Mouse (Mus musculus) heart, embryonic 12.5 days (tissue): ENCODE measurements around the gene Unc13b. TPM values are rescaled to one million over a fixed set of nuclear protein-coding genes. Genes with fewer than 3 reads are reported as not detected.

Experiments used
- ATAC-seq: fragments of 200-750 bp; cut with Nextera tagmentation; 2 replicates; pipeline ENCODE4 v1.8.0; 2017; ENCODE audit warnings: moderate TSS enrichment, moderate library complexity; ENCODE audit not compliant: insufficient number of reproducible peaks, low FRiP score
- H3K27ac ChIP-seq: fragments of 300-500 bp; sonication (generic); 2 replicates; pipeline ENCODE4 v1.5.1; 2016; ENCODE audit warnings: mild to moderate bottlenecking, moderate library complexity; ENCODE audit not compliant: poor library complexity, severe bottlenecking
- H3K27me3 ChIP-seq: fragments of 300-500 bp; sonication (generic); replicated peaks from 2 replicates; pipeline ENCODE4 v1.6.1; 2016; ENCODE audit warnings: mild to moderate bottlenecking, moderate library complexity
- H3K36me3 ChIP-seq: fragments of 300-500 bp; sonication (generic); 2 replicates; pipeline ENCODE4 v1.6.1; 2016; ENCODE audit warnings: mild to moderate bottlenecking, moderate library complexity
- H3K4me1 ChIP-seq: fragments of 300-500 bp; sonication (generic); replicated peaks from 2 replicates; pipeline ENCODE4 v1.6.1; 2016; ENCODE audit warnings: mild to moderate bottlenecking
- H3K4me2 ChIP-seq: fragments of 300-500 bp; sonication (generic); 2 replicates; pipeline ENCODE4 v1.6.1; 2016; ENCODE audit warnings: mild to moderate bottlenecking, moderate library complexity
- H3K4me3 ChIP-seq: fragments of 300-500 bp; sonication (generic); 2 replicates; pipeline ENCODE4 v1.5.1; 2016; ENCODE audit warnings: mild to moderate bottlenecking
- H3K9ac ChIP-seq: fragments of 300-500 bp; sonication (generic); 2 replicates; pipeline ENCODE4 v1.6.1; 2016; ENCODE audit warnings: mild to moderate bottlenecking, moderate library complexity
- H3K9me3 ChIP-seq: fragments of 300-500 bp; sonication (generic); replicated peaks from 2 replicates; pipeline ENCODE4 v1.6.1; 2016; ENCODE audit warnings: mild to moderate bottlenecking, moderate library complexity
- WGBS: fragments of 180-500 bp; shearing (Covaris S2); methylation state at CpG from one replicate; pipeline ENCODE4 v1.1.7; 2016; 5-methylcytosine and 5-hydroxymethylcytosine counted together
- polyA plus RNA-seq: library from polyadenylated mRNA; unstranded; fragments of >200 nt; fragmentation: Nextera tagmentation; extraction: Ambion mirVana; gene quantifications from 2 replicates; pipeline ENCODE4 v1.2.1, GENCODE M21; 2016

Gene Unc13b
- polyA plus RNA-seq, 1 experiment from 2014 or later: 15.1 TPM

- H3K4me2 ChIP-seq: no peak overlapping the region
- no peaks in the 10 kb centered on the region for H3K9me3 ChIP-seq
- no peak overlapping the region for H3K27ac ChIP-seq
- H3K27me3 ChIP-seq: no peaks in the 10 kb centered on the region
- H3K9ac ChIP-seq: no peak overlapping the region
- ATAC-seq: no peak
- peaks cover 51% of the 10 kb centered on the region for H3K36me3 ChIP-seq
- peaks cover 23% of the 10 kb centered on the region for H3K4me1 ChIP-seq
- WGBS: 93% methylated on average over 7 of the region's 7 CpGs
- H3K4me3 ChIP-seq: no peak overlapping the region
Observed at GRCm38 (mm10) chr4:43029121-43029520, 29.6 kb upstream of the Unc13b start.

DNA sequence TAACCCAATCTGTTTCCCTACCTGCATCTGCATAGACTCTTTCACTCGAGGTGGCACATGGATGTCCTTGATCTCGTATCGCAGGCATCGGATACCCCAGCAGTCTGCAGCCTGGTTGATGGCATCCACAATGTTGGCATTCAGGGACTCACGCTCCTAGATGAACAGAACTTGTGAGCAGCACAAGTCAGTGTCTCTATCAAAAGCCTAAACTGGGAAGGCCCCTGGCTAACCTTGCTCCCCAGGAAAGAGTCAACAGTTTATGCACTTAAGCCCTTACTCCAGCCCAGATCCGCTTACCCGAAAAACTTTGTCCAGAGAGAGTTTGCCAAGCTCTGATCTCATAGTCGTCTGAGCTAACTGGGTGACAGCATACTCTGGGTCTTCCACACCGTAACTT lies 29.0 kb upstream of the Unc13b start:
- Histone ChIP-seq H3K27me3 (no peaks in the 10 kb centered on the region), H3K4me3 (no peak overlapping the region), H3K4me2 (no peak overlapping the region; the same call in 1 of the 2 replicates), H3K27ac (no peak overlapping the region), H3K9me3 (no peaks in the 10 kb centered on the region), H3K36me3 (peaks cover 58% of the 10 kb centered on the region), H3K9ac (no peak overlapping the region), H3K4me1 (peaks cover 18% of the 10 kb centered on the region)
- no peak for ATAC-seq
- 92% methylated on average over 9 of the region's 9 CpGs for WGBS

GRCm38 (mm10) chr4:43030352-43030751 lies 28.4 kb upstream of the Unc13b start:
- Histone ChIP-seq H3K36me3 (peaks cover 62% of the 10 kb centered on the region), H3K9me3 (no peaks in the 10 kb centered on the region), H3K4me1 (peaks cover 13% of the 10 kb centered on the region)

GRCm38 (mm10) chr4:43030780-43031230 lies 27.9 kb upstream of the Unc13b start:
- peak overlapping the region; percentile 75 for H3K4me3 ChIP-seq
- peak overlapping the region; percentile 86 for H3K9ac ChIP-seq
- no peaks in the 10 kb centered on the region for H3K9me3 ChIP-seq
- peaks cover 13% of the 10 kb centered on the region for H3K4me1 ChIP-seq
- WGBS: 1% methylated on average over 28 of the region's 28 CpGs
- peak overlapping the region; percentile 87 for H3K4me2 ChIP-seq
- ATAC-seq: peak; percentile 73
- H3K36me3 ChIP-seq: peaks cover 65% of the 10 kb centered on the region
- no peaks in the 10 kb centered on the region for H3K27me3 ChIP-seq
- H3K27ac ChIP-seq: peak overlapping the region; percentile 85

More at GRCm38 (mm10) chr4:43030352-43030751, 28.4 kb upstream of the Unc13b start:
- Histone ChIP-seq H3K27me3 (no peaks in the 10 kb centered on the region), H3K4me3 (peak overlapping the region; percentile 75), H3K27ac (peak overlapping the region; percentile 85; the same call in 1 of the 2 replicates), H3K4me2 (peak overlapping the region; percentile 87), H3K9ac (peak overlapping the region; percentile 86)
- WGBS: 68% methylated on average over 9 of the region's 9 CpGs
- ATAC-seq: no peak

- Histone ChIP-seq H3K4me1 (peaks cover 13% of the 10 kb centered on the region), H3K4me3 (peak within 1 kb of the TSS; percentile 75), H3K36me3 (peaks cover 71% of the 10 kb centered on the region), H3K9ac (peak within 1 kb of the TSS; percentile 86), H3K4me2 (peak within 1 kb of the TSS; percentile 87), H3K27me3 (no peaks in the 10 kb centered on the region), H3K9me3 (no peaks in the 10 kb centered on the region), H3K27ac (peak within 1 kb of the TSS; percentile 85)
- WGBS: 1% methylated on average over 38 of the region's 38 CpGs
- ATAC-seq: peak; percentile 95
Observed at GRCm38 (mm10) chr4:43031237-43031995, 27.3 kb upstream of the Unc13b start, which contains the start of gene Stoml2. TSS of gene Stoml2 (minus strand) at chr4:43031710.

DNA sequence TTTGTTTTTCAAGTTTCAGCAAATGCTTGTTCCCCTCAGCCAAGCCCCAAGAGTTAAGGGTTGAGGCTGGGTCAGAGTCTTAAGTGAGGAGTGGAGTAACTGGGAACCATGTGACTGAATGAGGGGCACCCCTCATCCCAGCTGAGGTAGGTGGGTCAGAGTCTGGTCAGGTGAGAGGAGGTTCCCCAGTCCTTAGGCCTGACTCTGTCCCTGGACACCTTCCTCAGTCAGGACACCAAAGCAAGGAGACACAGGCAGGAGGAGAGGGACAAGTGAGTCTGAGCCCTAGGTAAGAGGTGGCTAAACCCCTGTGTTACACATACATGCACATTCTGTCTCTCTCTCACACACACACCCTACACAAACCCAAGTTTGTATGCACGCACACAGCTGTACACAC lies 26.3 kb upstream of the Unc13b start:
- H3K9me3 ChIP-seq: no peaks in the 10 kb centered on the region
- 92% methylated on average over 1 of the region's 1 CpGs for WGBS
- no peak overlapping the region for H3K27ac ChIP-seq
- no peak for ATAC-seq
- no peak overlapping the region for H3K4me3 ChIP-seq
- no peak overlapping the region for H3K9ac ChIP-seq
- no peaks in the 10 kb centered on the region for H3K27me3 ChIP-seq
- peaks cover 20% of the 10 kb centered on the region for H3K4me1 ChIP-seq
- no peak overlapping the region for H3K4me2 ChIP-seq
- H3K36me3 ChIP-seq: peaks cover 65% of the 10 kb centered on the region

- Histone ChIP-seq H3K36me3 (peaks cover 56% of the 10 kb centered on the region), H3K9ac (no peak overlapping the region), H3K4me3 (no peak overlapping the region), H3K4me2 (no peak overlapping the region), H3K27me3 (no peaks in the 10 kb centered on the region), H3K4me1 (peaks cover 29% of the 10 kb centered on the region), H3K9me3 (no peaks in the 10 kb centered on the region), H3K27ac (no peak overlapping the region)
- ATAC-seq: no peak
- 79% methylated on average over 14 of the region's 14 CpGs for WGBS
Observed at GRCm38 (mm10) chr4:43033481-43033880, 25.3 kb upstream of the Unc13b start.

DNA sequence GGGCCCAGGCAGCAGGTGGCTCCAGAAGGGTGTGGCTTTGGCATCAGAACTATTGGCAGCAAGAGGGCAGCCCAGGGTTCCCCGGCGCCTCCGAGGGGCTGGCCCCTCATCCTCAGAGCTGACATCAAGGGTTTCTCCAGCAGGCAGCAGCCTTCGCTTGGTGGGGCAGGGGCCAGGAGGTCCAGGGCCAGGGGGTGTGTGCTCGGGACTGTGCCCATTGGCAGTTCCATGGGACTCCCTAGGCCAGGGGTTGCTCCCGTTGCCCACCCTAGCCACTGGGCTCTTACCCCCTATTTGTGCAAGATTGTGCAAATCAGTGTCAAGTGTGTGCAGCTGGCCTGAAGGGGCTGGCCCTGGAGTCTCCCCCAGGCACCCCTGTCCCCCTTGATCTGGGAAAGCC lies 22.9 kb upstream of the Unc13b start:
- no peak overlapping the region for H3K4me3 ChIP-seq
- ATAC-seq: no peak
- WGBS: 89% methylated on average over 6 of the region's 6 CpGs

GRCm38 (mm10) chr4:43036356-43036755 lies 22.4 kb upstream of the Unc13b start:
- Histone ChIP-seq H3K4me2 (peak overlapping the region; percentile 94; the same call in 1 of the 2 replicates), H3K4me3 (no peak overlapping the region), H3K27ac (no peak overlapping the region), H3K36me3 (peaks cover 41% of the 10 kb centered on the region), H3K4me1 (peaks cover 37% of the 10 kb centered on the region), H3K9ac (no peak overlapping the region), H3K9me3 (no peaks in the 10 kb centered on the region), H3K27me3 (no peaks in the 10 kb centered on the region)
- WGBS: 84% methylated on average over 10 of the region's 10 CpGs
- no peak for ATAC-seq

More for the DNA sequence above, 22.9 kb upstream of the Unc13b start:
- Histone ChIP-seq H3K36me3 (peaks cover 41% of the 10 kb centered on the region), H3K9me3 (no peaks in the 10 kb centered on the region), H3K27ac (no peak overlapping the region), H3K4me2 (no peak overlapping the region), H3K27me3 (no peaks in the 10 kb centered on the region), H3K9ac (no peak overlapping the region), H3K4me1 (peaks cover 35% of the 10 kb centered on the region)

DNA sequence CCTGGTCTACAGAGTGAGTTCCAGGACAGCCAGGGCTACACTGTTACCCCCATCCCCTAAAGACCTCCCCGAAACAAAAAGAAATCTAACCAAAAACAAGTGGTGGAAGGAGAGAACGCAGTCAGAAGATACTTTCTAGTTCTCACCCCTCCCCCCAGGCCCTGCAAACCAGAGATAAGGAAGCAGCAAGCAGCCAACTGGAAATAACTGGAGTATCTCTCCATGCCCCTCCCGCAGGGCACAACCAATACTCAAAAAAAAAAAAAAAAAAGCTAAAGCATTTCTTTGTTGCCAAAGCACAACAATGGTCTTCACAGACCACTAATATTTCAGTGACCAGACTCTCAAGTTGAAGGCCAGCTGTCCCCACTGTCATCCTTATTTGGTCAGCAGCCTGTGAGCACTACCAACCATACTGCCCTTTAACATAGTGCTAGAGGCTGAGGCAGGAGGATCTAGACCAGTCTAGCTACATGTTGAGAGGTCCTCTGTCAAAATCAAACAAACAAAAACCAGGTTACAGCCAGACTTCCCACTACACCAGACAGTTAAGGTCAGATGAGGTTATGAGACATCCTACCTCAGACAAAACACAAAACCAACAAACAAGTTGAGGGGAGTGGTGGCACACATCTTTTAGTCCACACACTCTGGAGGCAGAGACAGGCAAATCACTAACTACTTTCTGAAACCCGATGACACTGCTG lies 20.7 kb upstream of the Unc13b start:
- Histone ChIP-seq H3K36me3 (peaks cover 35% of the 10 kb centered on the region), H3K9ac (peak overlapping the region; percentile 27; the same call in 1 of the 2 replicates), H3K9me3 (no peaks in the 10 kb centered on the region), H3K4me2 (peak overlapping the region; percentile 94), H3K27ac (peak overlapping the region; percentile 65), H3K27me3 (no peaks in the 10 kb centered on the region), H3K4me3 (peak overlapping the region; percentile 14), H3K4me1 (peaks cover 34% of the 10 kb centered on the region)
- 26% methylated on average over 4 of the region's 4 CpGs for WGBS
- ATAC-seq: peak; percentile 41; the same call in 1 of the 2 replicates
